Mouse (Mus musculus): ENCODE measurements around the gene Tle1.

- TF ChIP-seq POLR2A (IDR thresholded peaks at IDR 0.05; ENCODE audit: low read depth, low read length) = no peak
- TF ChIP-seq CTCF (IDR thresholded peaks at IDR 0.05; ENCODE audit: borderline replicate concordance, insufficient read depth, low read length) = no peak
Observed at GRCm38 (mm10) chr4:72195116-72195835, 5.4 kb downstream of the Tle1 start.

Measured in embryonic fibroblast, embryonic 13.5 days (primary cell).